Mouse (Mus musculus) adrenal gland, postnatal 25 days (tissue): ENCODE measurements around the gene Nln. TPM values are rescaled to one million over a fixed set of nuclear protein-coding genes. Genes with fewer than 3 reads are reported as not detected.

Source experiments
- DNase-seq: peaks from one replicate; pipeline ENCODE4 v3.0.0; 2021; ENCODE audit warnings: mixed read lengths
- long read RNA-seq: library from polyadenylated mRNA; stranded (forward); transcript quantifications from one replicate; pipeline ENCODE4 v2.0.0, GENCODE M21; 2021
- total RNA-seq: library from RNA; stranded (reverse); gene quantifications from 2 replicates; pipeline ENCODE4 v1.2.3, GENCODE M21; 2021

Gene Nln
- total RNA-seq, result 19.0 and 22.8 TPM in 2 replicates
- long read RNA-seq, full-length matches to known transcripts, result 17 of 33 reads
- long read RNA-seq, partial matches to known transcripts, result 9 of 33 reads
- long read RNA-seq, other reads (novel, unspliced or antisense), result 7 of 33 reads

GRCm38 (mm10) chr13:104109288-104109815, at the start of gene Nln, which contains the start of gene Sgtb:
Nln (minus strand) TSS chr13:104109614.
Sgtb (plus strand) TSS chr13:104109741.
- DNase-seq, result peak; percentile 90

- DNase-seq, result no peak
These were observed 46.3 kb upstream of the Nln start for GRCm38 (mm10) chr13:104155686-104156085.

DNA sequence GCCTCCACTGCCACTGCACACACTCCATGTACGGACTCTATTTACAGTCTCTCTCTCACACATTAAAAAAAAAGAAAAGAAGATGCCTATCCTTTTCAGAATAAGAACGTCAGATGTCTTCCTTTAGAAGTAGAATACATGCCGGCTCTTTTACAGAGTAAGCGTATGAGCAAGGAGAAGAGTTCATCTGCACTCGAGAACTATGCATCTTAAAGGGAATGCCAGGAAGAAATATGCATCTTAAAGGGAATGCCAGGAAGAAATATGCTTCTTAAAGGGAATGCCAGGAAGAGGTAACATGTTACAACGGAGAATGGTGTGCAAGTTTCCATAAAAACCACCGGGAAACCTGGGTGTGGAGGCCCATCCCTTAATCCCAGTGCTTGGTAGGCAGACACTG, 45.7 kb upstream of the Nln start:
- DNase-seq, result no peak

GRCm38 (mm10) chr13:104154180-104154579, 44.8 kb upstream of the Nln start:
- DNase-seq, result no peak

DNA sequence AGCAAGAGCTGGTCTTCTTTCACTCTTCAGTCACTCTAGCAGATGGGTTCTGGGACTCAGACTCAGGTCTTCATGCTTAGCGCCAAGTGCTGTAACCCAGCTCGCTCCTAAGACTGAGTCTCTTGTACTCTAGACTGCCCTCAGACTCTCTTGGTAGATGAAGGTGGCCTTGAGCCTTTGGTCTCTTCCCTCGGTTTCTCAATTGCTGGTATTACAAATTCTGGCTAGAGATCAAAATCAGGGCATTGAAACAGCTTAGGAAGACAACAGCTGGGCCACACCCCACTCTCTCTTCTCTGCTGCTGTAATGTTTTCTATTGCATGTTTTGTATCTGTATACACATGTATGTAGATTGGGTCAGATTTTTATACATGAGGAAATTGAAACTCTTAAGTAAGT, 36.2 kb upstream of the Nln start:
- DNase-seq, result no peak

DNA sequence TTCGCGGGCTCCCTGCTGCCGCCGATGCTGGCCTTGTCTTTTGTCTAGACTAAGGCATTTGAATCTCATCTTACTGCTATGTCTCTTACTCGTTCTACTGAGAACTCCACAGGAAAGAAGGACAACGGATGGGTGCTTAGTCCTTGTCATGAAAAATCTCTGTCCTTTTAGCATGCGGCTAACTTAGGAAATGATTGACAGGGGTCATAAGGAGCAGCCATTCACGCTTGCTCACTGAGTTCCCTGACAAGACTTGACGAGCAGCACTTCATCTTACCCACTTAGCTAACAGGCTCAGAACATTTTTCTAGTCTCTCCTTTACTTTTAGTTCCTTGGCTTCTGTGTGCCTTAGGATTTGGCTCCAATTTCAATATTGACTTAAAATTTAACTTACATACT, 35.5 kb upstream of the Nln start:
- no peak for DNase-seq

- peak; percentile 69 for DNase-seq
These were observed 30.2 kb upstream of the Nln start for GRCm38 (mm10) chr13:104139369-104140209.

GRCm38 (mm10) chr13:104134510-104135085, 25.2 kb upstream of the Nln start:
- DNase-seq, result no peak

- no peak for DNase-seq
These were observed 23.1 kb upstream of the Nln start for GRCm38 (mm10) chr13:104132561-104132960.

- DNase-seq, result no peak
These were observed 14.4 kb upstream of the Nln start for GRCm38 (mm10) chr13:104123662-104124381.

DNA sequence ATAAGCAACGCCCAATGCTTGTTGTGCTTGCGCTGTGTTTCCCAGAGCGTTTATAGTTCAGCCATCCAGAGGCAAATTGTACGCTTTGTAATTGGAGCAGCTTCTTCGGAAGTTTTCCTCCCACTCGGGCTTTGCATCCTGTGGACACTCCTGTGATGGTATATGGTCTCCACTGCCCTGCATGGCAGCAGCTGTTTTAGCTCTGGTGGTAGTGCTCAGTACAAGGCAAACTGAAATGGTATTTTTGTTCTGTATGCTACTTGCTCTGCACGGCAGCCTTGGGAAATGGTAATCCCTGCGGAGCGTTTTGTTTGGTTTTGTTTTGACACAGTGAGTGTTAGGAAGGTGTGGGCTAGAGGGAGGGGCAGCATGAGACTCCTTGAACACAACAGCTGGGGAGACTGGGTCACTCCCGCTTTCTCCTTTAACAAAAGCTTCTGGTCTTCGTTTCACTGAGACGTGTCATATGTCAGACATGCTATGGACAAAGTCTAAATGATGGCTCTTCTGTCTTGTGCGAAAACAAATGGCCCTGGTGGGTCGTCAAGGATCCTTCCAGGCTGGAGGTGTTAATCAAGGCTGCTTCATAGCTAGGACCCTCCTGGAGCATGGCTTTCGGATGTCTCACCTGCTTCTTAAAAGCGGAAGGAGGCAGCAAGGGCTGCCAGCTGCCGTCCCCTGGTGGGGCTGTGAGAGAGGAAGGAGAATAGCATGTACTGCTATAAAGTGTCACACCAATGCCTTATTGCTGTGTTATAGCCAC, 12.8 kb upstream of the Nln start:
- DNase-seq, result no peak

- DNase-seq, result no peak
These were observed 5.4 kb upstream of the Nln start for GRCm38 (mm10) chr13:104114827-104115226.

DNA sequence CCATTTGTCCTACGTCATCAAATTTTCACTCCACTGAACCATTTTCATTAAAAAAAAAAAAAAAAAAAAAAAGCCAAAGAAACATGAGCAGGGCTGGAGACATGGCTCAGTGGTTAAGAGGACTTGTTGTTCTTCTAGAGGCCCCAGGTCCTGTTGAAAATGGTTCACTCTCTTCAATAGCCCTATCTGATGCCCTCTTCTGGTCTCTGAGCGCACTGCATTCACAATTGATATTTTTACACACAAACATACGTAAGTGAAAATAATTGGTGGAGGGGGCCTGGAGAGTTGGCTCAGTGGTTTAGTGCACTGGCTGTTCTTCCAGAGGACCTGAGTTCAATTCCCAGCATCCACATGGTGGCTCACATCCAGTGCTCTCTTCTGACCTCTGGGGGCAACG, 4.4 kb upstream of the Nln start:
- no peak for DNase-seq

- no peak for DNase-seq
These were observed 3.0 kb upstream of the Nln start for GRCm38 (mm10) chr13:104112266-104112900.

DNA sequence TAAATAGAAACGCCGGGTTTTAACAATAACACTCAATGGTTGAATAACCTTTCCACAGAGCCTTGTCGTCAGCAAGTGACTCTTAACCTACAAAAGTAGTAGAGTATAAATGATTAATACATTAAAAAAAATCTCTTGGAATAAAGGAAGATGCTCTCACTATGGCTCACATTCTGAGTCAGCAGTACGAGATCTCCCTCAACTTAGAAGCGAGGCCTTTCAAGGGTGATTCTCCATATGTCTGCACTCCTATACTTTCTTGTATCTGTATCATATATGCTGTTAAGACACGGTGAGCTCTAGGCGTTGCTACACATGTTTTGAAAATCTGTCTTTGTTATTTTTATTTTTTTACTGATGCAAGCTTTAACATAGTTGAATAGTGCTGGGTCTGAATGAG, 1.1 kb upstream of the Nln start:
- DNase-seq, result no peak

- DNase-seq, result peak; percentile 41
These were observed 555 bp upstream of the Nln start for GRCm38 (mm10) chr13:104109816-104110521.

DNA sequence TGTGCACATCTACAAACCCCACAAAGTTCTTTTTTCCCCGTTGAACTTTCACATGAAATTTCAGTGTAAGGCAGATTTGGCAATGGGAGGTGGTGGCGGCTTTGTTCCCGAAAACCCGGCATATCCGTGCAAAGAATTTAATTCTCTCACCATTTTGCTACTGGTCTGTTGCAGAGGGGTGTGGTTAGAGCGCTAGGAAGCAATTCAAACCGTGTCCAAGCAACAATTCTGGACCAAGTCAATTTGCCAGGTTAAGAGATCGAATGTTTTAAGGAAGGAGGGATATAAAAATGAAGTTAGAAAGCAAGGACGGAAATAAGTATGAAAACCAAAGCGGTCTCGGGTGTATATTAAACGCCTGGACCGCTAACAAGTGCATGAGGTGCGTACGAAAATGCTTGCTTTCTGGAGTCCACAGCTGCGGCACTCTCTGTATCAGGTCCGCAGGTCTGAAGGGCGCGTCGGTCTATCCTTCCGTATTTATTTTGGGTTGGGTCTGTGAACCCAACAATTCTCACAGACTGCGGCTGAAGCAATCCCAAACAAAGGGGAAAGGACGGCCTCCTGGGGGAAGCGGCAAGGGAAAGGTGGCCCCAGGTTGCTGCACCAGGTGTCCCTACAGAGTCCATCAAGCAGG, 645 bp downstream of the Nln start:
- DNase-seq, result peak; percentile 4

DNA sequence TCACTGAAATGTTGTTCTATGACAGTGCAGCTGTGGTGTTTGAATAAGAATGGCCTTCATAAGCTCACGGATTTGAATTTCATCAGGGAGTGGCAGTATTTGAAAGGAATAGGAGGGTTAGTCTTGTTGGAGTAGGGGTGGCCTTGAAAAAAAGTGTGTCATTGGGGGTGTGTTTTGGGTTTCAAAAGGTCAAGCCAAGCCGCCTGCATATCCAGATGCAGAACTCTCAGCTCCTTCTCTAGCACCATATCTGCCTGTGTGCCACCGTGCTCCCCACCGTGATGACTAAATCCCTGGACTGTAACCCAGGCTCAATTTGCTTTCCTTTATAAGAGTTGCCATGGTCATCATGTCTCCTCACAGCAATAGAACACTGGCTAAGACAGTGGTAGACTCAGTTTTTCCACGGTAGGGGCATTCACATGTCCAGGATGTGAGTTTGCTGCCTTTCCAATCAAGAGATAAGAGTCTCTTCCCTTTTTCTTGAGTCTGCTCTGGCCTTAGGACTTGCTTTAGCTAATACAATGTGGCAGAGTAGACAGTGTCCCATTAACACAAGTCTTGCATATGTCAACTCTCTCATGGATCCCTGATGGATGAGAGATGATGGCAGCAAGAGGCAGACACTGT, 7.7 kb downstream of the Nln start:
- no peak for DNase-seq

- no peak for DNase-seq
These were observed 9.0 kb downstream of the Nln start for GRCm38 (mm10) chr13:104100416-104100815.

GRCm38 (mm10) chr13:104097190-104097589, 12.2 kb downstream of the Nln start:
- DNase-seq, result no peak
